Mouse (Mus musculus): Measurements from ENCODE around the gene Tacc3.

GRCm38 (mm10) chr5:33656739-33657138 is 1.2 kb upstream of the Tacc3 start:
- TF ChIP-seq CTCF (IDR thresholded peaks at IDR 0.05; ENCODE audit: low read depth) = no peak
- TF ChIP-seq EP300 (IDR thresholded peaks at IDR 0.05; ENCODE audit: low read depth) = no peak

All from liver, embryonic 14.5 days (tissue).